Mouse (Mus musculus): Measurements from ENCODE around the gene Rbm6.

GRCm38 (mm10) chr9:107782536-107783203, 90.4 kb downstream of the Rbm6 start:
- TF ChIP-seq EP300 (IDR thresholded peaks at IDR 0.05; ENCODE audit: low read depth) (no peak), CTCF (IDR thresholded peaks at IDR 0.05; ENCODE audit: low read depth) (no peak)
